Mouse (Mus musculus) intestine, postnatal 0 days (tissue): ENCODE results near the gene Arhgap31. TPM values are rescaled to one million over a fixed set of nuclear protein-coding genes. Genes with fewer than 3 reads are reported as not detected.

ENCODE experiments used
- ATAC-seq: fragments of 200-750 bp; cut with Nextera tagmentation; 2 replicates; pipeline ENCODE4 v1.8.0; 2017; ENCODE audit warnings: mild to moderate bottlenecking, moderate TSS enrichment, moderate library complexity
- H3K27ac ChIP-seq: fragments of 300-500 bp; sonication (generic); 2 replicates; pipeline ENCODE4 v1.5.1; 2014; ENCODE audit warnings: mild to moderate bottlenecking, low read depth, low read length, moderate library complexity
- H3K27me3 ChIP-seq: fragments of 300-500 bp; sonication (generic); replicated peaks from 2 replicates; pipeline ENCODE4 v1.6.1; 2014; ENCODE audit warnings: low read length, mixed read lengths; ENCODE audit not compliant: control insufficient read depth, insufficient read depth
- H3K36me3 ChIP-seq: fragments of 300-500 bp; sonication (generic); 2 replicates; pipeline ENCODE4 v1.6.1; 2014; ENCODE audit warnings: mild to moderate bottlenecking, moderate library complexity; ENCODE audit not compliant: control insufficient read depth, insufficient read depth
- H3K4me1 ChIP-seq: fragments of 300-500 bp; sonication (generic); replicated peaks from 2 replicates; pipeline ENCODE4 v1.6.1; 2014; ENCODE audit warnings: antibody characterized with exemption, low read length, mixed read lengths; ENCODE audit not compliant: control insufficient read depth, insufficient read depth
- H3K4me2 ChIP-seq: fragments of 300-500 bp; sonication (generic); replicated peaks from 2 replicates; pipeline ENCODE4 v1.6.1; 2014; ENCODE audit warnings: low read depth, mild to moderate bottlenecking, moderate library complexity
- H3K4me3 ChIP-seq: fragments of 300-500 bp; sonication (generic); 2 replicates; pipeline ENCODE4 v1.5.1; 2014; ENCODE audit warnings: low read depth, low read length
- H3K9ac ChIP-seq: fragments of 300-500 bp; sonication (generic); 2 replicates; pipeline ENCODE4 v1.6.1; 2014; ENCODE audit warnings: mild to moderate bottlenecking, low read depth, low read length
- H3K9me3 ChIP-seq: fragments of 300-500 bp; sonication (generic); 2 replicates; pipeline ENCODE4 v1.6.1; 2016; ENCODE audit warnings: mixed run types; ENCODE audit not compliant: control insufficient read depth
- CTCF ChIP-seq: sonication (generic); IDR thresholded peaks from 2 replicates; pipeline ENCODE4 v1.5.1; 2016; ENCODE audit warnings: low read depth, mild to moderate bottlenecking, control low read depth, antibody characterized with exemption, moderate library complexity
- WGBS: fragments of 180-500 bp; shearing (Covaris S2); extraction: QIAGEN DNeasy Blood & Tissue Kit; methylation state at CpG from one replicate; pipeline ENCODE4 v1.1.7; 2014; 5-methylcytosine and 5-hydroxymethylcytosine counted together
- polyA plus RNA-seq: library from polyadenylated mRNA; unstranded; fragments of >200 nt; fragmentation: Nextera tagmentation; extraction: Ambion mirVana; gene quantifications from 2 replicates; pipeline ENCODE4 v1.2.1, GENCODE M21; 2015

Arhgap31 gene
- polyA plus RNA-seq, 1 experiment from 2014 or later = 2.8 TPM

- Histone ChIP-seq H3K27me3 (no peaks in the 10 kb centered on the region), H3K4me3 (no peak overlapping the region), H3K4me1 (no peaks in the 10 kb centered on the region), H3K9me3 (no peaks in the 10 kb centered on the region), H3K4me2 (no peak overlapping the region), H3K36me3 (no peaks in the 10 kb centered on the region; the same call in 1 of the 2 replicates), H3K27ac (no peak overlapping the region), H3K9ac (no peak overlapping the region)
- TF ChIP-seq CTCF = no peak
- WGBS = 73% methylated on average over 11 of the region's 11 CpGs
- ATAC-seq = no peak
Measured at GRCm38 (mm10) chr16:38598986-38599680, 113.9 kb downstream of the Arhgap31 start.

- no peak overlapping the region for H3K27ac ChIP-seq
- H3K4me1 ChIP-seq = no peaks in the 10 kb centered on the region
- H3K27me3 ChIP-seq = no peaks in the 10 kb centered on the region
- H3K9ac ChIP-seq = no peak overlapping the region
- peaks cover 6% of the 10 kb centered on the region for H3K36me3 ChIP-seq
- no peak for ATAC-seq
- 84% methylated on average over 2 of the region's 2 CpGs for WGBS
- no peaks in the 10 kb centered on the region for H3K9me3 ChIP-seq
- H3K4me3 ChIP-seq = no peak overlapping the region
- no peak overlapping the region for H3K4me2 ChIP-seq
- TF ChIP-seq CTCF = no peak
Measured at GRCm38 (mm10) chr16:38596651-38597050, 116.4 kb downstream of the Arhgap31 start.

DNA sequence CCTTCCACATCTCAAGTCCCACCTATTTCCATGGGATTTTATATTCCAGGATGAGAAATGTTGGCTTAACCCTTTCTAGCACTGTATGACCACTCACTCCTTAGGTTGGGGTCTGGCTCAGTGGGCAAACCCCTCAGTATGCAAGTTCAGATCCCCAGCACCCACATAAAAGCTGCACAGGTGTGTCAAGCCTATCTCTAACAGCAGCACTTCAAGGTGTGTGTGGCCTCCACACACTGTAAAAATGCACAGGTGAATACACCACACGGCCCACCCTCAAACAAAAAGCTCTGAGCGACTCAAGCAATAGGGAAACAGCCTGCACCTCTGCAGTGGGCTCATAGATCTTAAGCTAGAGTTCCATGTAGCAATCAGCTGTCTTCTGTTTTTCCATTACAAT is 117.0 kb downstream of the Arhgap31 start:
- no peak for ATAC-seq
- H3K9me3 ChIP-seq = no peaks in the 10 kb centered on the region
- H3K4me1 ChIP-seq = no peaks in the 10 kb centered on the region
- 74% methylated on average over 2 of the region's 2 CpGs for WGBS
- H3K4me2 ChIP-seq = no peak overlapping the region
- H3K36me3 ChIP-seq = peaks cover 9% of the 10 kb centered on the region
- no peak overlapping the region for H3K27ac ChIP-seq
- H3K9ac ChIP-seq = no peak overlapping the region
- no peak overlapping the region for H3K4me3 ChIP-seq
- no peaks in the 10 kb centered on the region for H3K27me3 ChIP-seq
- no peak for TF ChIP-seq CTCF

DNA sequence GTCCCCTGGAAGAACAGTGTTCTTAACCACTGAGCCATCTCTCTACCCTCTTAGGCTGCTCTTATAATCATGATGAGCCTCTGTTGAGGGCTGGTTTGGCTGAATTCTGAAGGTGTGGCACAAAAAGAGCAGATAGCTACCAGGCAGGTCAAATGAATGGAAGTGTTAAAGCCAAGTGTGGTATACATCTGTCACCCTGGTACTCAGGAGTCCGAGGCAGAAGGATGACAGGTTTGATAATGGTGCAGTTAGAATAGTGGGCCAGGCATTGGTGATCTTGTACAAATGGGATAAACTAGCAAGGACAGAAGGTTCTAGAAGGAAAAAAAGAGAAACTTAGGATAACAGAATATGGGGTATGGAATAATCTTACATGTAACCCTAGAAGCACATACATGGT is 118.6 kb downstream of the Arhgap31 start:
- H3K36me3 ChIP-seq = peaks cover 16% of the 10 kb centered on the region
- no peaks in the 10 kb centered on the region for H3K27me3 ChIP-seq
- H3K27ac ChIP-seq = no peak overlapping the region
- no peak overlapping the region for H3K4me2 ChIP-seq
- no peak for ATAC-seq
- no peak for TF ChIP-seq CTCF
- H3K4me1 ChIP-seq = no peaks in the 10 kb centered on the region
- no peak overlapping the region for H3K9ac ChIP-seq
- H3K4me3 ChIP-seq = no peak overlapping the region
- 86% methylated on average over 1 of the region's 1 CpGs for WGBS
- H3K9me3 ChIP-seq = no peaks in the 10 kb centered on the region

DNA sequence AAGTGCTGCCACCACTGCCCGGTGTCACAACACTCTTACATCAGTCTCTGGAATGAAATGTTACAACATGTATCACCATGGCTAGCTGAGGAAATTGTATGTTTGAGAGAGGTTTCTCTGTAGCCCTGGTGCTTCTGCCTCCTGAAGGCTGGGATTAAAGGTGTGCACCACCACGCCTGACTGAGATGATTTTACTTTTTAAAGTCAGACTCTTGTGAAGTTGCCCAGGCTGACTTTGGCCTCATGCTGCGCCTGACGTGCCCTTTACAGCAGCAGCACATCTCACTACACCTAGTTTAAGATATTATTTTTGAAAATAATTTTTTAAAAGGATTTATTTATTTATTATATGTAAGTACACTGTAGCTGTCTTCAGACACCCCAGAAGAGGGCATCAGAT is 120.1 kb downstream of the Arhgap31 start:
- Histone ChIP-seq H3K4me2 (no peak overlapping the region), H3K9me3 (no peaks in the 10 kb centered on the region), H3K27me3 (no peaks in the 10 kb centered on the region), H3K4me3 (no peak overlapping the region), H3K4me1 (no peaks in the 10 kb centered on the region), H3K36me3 (peaks cover 30% of the 10 kb centered on the region), H3K9ac (no peak overlapping the region), H3K27ac (no peak overlapping the region)
- ATAC-seq = no peak
- WGBS = 96% methylated on average over 4 of the region's 4 CpGs
- no peak for TF ChIP-seq CTCF

DNA sequence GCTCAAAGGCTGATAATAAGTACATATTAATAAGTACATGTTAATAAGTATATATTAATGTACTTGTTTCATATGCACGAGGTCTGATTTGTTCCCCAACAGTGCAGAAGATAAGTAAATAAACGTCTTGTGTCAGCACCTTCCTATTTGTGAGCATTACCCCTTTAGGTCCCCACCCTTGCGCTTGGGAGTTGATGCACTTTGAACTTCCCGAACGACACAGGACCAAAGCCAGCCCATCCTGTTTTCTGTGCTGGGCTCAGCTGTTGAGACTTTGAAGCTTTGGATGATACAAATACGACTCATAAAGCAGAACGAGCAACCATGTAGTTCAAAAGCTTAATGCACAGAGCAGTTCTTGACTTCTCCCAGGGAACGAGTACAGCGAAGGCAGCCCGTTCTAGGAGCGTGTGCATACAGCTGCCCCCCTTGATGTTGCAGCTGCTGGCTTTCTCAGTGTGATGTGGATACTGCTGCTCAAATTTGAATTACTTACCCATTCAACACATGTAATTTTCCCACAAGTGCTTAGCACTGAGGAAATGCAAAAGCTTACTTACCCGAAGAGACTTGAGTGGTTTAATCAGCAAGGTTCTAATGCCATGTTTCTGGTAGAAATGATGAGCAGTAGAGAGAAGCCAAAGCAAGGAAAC is 120.9 kb downstream of the Arhgap31 start:
- Histone ChIP-seq H3K36me3 (peaks cover 37% of the 10 kb centered on the region), H3K4me3 (no peak overlapping the region), H3K27me3 (no peaks in the 10 kb centered on the region), H3K4me1 (no peaks in the 10 kb centered on the region), H3K9me3 (no peaks in the 10 kb centered on the region), H3K4me2 (no peak overlapping the region), H3K27ac (no peak overlapping the region), H3K9ac (no peak overlapping the region)
- ATAC-seq = no peak; the same call in 1 of the 2 replicates
- 64% methylated on average over 12 of the region's 12 CpGs for WGBS
- no peak for TF ChIP-seq CTCF
